Mouse (Mus musculus): ENCODE measurements at regions not wholly inside any gene's neighbourhood (a gene's known extent, or its start where the extent isn't known, plus 50 kb on each side); places are given as distances from the start of the nearest gene placed in this dataset.
A peak's percentile ranks its signal among the peaks of the same experiment; 100 is the strongest.

DNA sequence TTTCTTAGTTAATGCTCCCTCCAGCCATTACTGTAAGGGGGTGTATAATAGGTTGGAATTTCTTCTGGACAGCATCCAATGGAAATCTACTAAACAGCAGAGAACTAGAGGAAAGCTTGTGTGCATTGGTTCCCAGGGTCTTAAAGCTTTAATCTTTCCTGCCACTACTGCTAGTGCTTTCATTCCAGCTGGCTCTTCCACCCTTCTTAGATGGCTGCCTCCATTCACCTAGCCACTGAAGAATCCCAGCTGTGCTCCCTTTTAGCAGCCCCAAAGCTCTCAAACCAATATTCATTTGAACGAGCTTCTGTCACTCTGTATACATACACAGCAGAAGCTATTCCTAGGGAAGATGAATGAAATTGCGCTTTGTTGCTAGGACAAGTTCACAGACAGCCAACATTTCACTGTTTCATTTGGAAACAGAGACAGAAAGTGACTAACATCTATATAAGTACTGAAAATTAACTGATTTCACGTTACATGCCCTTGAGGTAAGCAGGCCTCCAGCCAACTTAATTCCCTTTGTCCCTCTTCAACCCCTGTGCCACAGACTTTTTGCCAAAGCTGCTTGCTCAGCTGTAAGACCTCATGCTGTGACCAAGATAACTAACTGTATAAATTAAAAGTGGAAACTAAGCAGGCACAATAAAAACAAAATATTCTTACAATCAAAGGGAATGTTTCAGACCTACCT is 388.3 kb downstream of the Gm1140 start:
- no peaks in the 10 kb centered on the region for H3K4me1 ChIP-seq (replicated peaks; ENCODE audit: control insufficient read depth, insufficient read depth, low read length)
- no peaks in the 10 kb centered on the region for H3K36me3 ChIP-seq (ENCODE audit: control insufficient read depth, insufficient read depth)
- no peak overlapping the region for H3K9ac ChIP-seq (replicated peaks; ENCODE audit: low read depth, low read length)
- WGBS: 36% methylated on average over 3 of the region's 3 CpGs
- H3K4me3 ChIP-seq (replicated peaks; ENCODE audit: low read length): no peak overlapping the region
- H3K4me2 ChIP-seq (ENCODE audit: low read length): no peak overlapping the region
- H3K9me3 ChIP-seq (ENCODE audit: control insufficient read depth, low read length): no peaks in the 10 kb centered on the region
- ATAC-seq: peak; percentile 91
- no peaks in the 10 kb centered on the region for H3K27me3 ChIP-seq (replicated peaks; ENCODE audit: control insufficient read depth, insufficient read depth, low read length)
- no peak overlapping the region for H3K27ac ChIP-seq (ENCODE audit: low read length)

DNA sequence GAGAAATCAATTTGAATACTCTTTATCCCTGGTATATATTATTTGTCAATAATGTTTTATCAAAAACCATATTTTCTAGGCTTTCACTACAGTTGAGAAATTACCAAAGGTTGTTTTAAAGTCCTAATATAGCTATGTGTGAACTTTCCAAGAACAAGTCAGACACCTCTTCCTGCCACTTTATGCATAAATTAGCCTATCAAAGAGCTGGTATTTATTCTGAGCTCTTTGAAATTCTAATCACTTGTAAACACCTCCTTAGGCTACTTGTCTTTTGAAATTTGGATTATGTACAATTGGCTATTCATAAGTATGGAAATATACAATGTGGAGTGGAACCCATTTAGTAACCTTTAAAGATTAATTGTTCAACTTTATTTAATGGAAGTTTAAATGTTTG is 409.5 kb downstream of the Gm1140 start:
- Histone ChIP-seq H3K4me1 (replicated peaks; ENCODE audit: control insufficient read depth, insufficient read depth, low read length) (no peaks in the 10 kb centered on the region), H3K9me3 (ENCODE audit: control insufficient read depth, low read length) (no peaks in the 10 kb centered on the region), H3K36me3 (ENCODE audit: control insufficient read depth, insufficient read depth) (no peaks in the 10 kb centered on the region), H3K4me2 (ENCODE audit: low read length) (no peak overlapping the region), H3K4me3 (replicated peaks; ENCODE audit: low read length) (no peak overlapping the region), H3K27me3 (replicated peaks; ENCODE audit: control insufficient read depth, insufficient read depth, low read length) (no peaks in the 10 kb centered on the region), H3K9ac (replicated peaks; ENCODE audit: low read depth, low read length) (no peak overlapping the region), H3K27ac (ENCODE audit: low read length) (no peak overlapping the region)
- ATAC-seq: no peak

DNA sequence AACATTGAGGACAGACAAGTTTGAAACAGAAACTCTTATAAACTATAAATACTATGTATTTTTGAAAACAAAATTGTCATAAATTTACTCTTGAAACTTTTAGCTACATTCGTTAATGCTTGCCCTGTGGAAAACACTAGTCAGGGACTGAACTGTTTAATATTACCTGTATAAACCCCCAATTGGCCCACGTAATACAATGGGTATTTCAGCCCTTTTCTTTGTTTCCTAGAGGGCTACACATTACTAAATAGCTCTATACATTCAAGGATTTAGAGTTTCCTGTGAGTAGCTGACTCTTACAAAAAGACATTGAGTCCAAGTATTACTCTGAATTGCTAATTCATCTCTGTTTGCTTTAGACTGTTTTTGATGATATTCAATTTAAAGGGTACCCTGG is 409.9 kb downstream of the Gm1140 start:
- ATAC-seq: no peak
- H3K4me2 ChIP-seq (ENCODE audit: low read length): no peak overlapping the region

DNA sequence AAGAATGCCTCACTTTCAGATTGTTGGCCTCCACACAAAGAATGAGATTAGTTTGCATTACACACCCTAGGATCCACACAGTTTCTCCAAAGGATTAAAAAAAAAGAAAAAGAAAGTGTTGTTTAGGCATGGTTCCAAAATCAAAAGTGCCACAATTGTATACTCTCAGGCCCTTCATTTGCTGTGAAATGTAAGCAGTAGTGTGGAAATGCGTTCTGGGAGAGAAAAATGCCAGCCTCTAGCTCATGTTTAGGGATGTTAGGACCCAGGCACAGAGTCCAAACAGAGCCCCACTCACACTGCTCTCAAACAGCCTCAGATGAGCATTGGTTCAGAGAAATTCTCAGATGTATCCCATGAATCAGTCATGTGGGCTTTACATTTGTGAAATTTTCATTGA is 410.4 kb downstream of the Gm1140 start:
- no peak overlapping the region for H3K27ac ChIP-seq (ENCODE audit: low read length)
- peak; percentile 80 for ATAC-seq
- no peaks in the 10 kb centered on the region for H3K36me3 ChIP-seq (ENCODE audit: control insufficient read depth, insufficient read depth)
- no peaks in the 10 kb centered on the region for H3K4me1 ChIP-seq (replicated peaks; ENCODE audit: control insufficient read depth, insufficient read depth, low read length)
- H3K4me3 ChIP-seq (replicated peaks; ENCODE audit: low read length): no peak overlapping the region
- H3K4me2 ChIP-seq (ENCODE audit: low read length): no peak overlapping the region
- no peak overlapping the region for H3K9ac ChIP-seq (replicated peaks; ENCODE audit: low read depth, low read length)
- H3K27me3 ChIP-seq (replicated peaks; ENCODE audit: control insufficient read depth, insufficient read depth, low read length): no peaks in the 10 kb centered on the region
- WGBS: 23% methylated on average over 1 of the region's 1 CpGs
- H3K9me3 ChIP-seq (ENCODE audit: control insufficient read depth, low read length): no peaks in the 10 kb centered on the region

More for the DNA sequence above, 409.9 kb downstream of the Gm1140 start:
- Histone ChIP-seq H3K9me3 (ENCODE audit: control insufficient read depth, low read length) (no peaks in the 10 kb centered on the region), H3K27me3 (replicated peaks; ENCODE audit: control insufficient read depth, insufficient read depth, low read length) (no peaks in the 10 kb centered on the region), H3K9ac (replicated peaks; ENCODE audit: low read depth, low read length) (no peak overlapping the region), H3K36me3 (ENCODE audit: control insufficient read depth, insufficient read depth) (no peaks in the 10 kb centered on the region), H3K4me1 (replicated peaks; ENCODE audit: control insufficient read depth, insufficient read depth, low read length) (no peaks in the 10 kb centered on the region), H3K27ac (ENCODE audit: low read length) (no peak overlapping the region), H3K4me3 (replicated peaks; ENCODE audit: low read length) (no peak overlapping the region)
- WGBS: 9% methylated on average over 2 of the region's 2 CpGs

DNA sequence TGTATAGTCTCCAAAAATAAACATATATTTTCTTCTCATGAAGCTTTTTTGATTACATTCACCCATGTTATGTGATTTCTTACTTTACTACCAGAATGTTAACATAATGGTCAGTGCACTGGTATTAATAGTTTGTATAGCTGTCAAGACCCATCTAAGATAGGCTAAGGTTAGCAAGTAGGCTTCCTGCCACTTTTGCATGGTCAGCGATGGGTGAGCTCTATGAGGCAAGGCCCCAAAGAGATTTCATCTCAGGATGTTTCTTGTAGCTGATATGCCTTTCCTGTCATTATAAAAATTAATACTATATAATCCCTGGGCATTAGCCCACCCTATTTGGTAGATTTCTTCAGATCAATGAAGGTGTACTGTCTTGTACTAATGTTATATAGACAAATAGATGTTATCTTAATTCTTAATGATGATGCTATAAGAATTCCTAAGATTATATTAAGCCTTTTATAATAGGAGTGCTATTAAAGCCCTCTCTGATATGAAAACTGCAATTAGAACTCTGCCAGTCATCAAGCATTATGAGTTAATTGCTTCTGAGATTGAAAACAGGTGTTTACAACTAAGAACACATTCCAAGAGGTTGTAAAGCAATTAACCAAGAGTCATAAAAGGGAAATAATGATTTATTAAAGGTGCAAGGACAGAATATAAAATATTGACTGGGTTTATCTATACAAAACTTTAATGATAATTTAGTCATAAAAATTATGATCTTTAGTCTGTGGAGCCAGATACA is 454.6 kb downstream of the Gm1140 start:
- no peaks in the 10 kb centered on the region for H3K36me3 ChIP-seq (ENCODE audit: control insufficient read depth, insufficient read depth)
- no peak overlapping the region for H3K9ac ChIP-seq (replicated peaks; ENCODE audit: low read depth, low read length)
- no peak overlapping the region for H3K27ac ChIP-seq (ENCODE audit: low read length)
- H3K4me2 ChIP-seq (ENCODE audit: low read length): no peak overlapping the region
- H3K27me3 ChIP-seq (replicated peaks; ENCODE audit: control insufficient read depth, insufficient read depth, low read length): no peaks in the 10 kb centered on the region
- H3K9me3 ChIP-seq (ENCODE audit: control insufficient read depth, low read length): no peaks in the 10 kb centered on the region
- ATAC-seq: no peak
- WGBS: 77% methylated on average over 1 of the region's 1 CpGs
- no peak overlapping the region for H3K4me3 ChIP-seq (replicated peaks; ENCODE audit: low read length)
- no peaks in the 10 kb centered on the region for H3K4me1 ChIP-seq (replicated peaks; ENCODE audit: control insufficient read depth, insufficient read depth, low read length)

DNA sequence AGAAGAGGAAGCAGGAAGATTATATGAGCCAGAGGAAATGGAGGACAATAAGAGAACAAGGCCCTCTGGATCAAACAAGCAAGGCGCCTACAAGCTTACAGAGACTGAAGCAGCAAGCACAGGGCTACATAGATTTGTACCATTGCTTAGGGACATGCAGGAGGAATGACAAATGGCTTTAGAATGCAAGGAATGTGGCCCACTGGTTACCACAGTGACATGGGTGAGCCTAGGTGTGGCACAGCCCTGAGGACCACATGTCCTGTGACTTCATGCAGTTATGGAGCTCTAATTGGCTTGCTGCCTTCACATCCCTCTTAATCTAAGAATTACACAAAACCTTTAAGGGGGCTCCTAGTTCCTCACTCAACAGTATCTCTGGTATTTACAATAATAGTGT is 483.1 kb downstream of the Gm1140 start:
- no peak overlapping the region for H3K4me2 ChIP-seq (ENCODE audit: low read length)
- H3K9ac ChIP-seq (replicated peaks; ENCODE audit: low read depth, low read length): no peak overlapping the region
- H3K36me3 ChIP-seq (ENCODE audit: control insufficient read depth, insufficient read depth): no peaks in the 10 kb centered on the region
- H3K27me3 ChIP-seq (replicated peaks; ENCODE audit: control insufficient read depth, insufficient read depth, low read length): no peaks in the 10 kb centered on the region
- 89% methylated on average over 1 of the region's 1 CpGs for WGBS
- H3K4me3 ChIP-seq (replicated peaks; ENCODE audit: low read length): no peak overlapping the region
- ATAC-seq: no peak
- H3K4me1 ChIP-seq (replicated peaks; ENCODE audit: control insufficient read depth, insufficient read depth, low read length): no peaks in the 10 kb centered on the region
- no peaks in the 10 kb centered on the region for H3K9me3 ChIP-seq (ENCODE audit: control insufficient read depth, low read length)
- H3K27ac ChIP-seq (ENCODE audit: low read length): no peak overlapping the region
